Mouse (Mus musculus): Measurements from ENCODE around the gene Ensa.

DNA sequence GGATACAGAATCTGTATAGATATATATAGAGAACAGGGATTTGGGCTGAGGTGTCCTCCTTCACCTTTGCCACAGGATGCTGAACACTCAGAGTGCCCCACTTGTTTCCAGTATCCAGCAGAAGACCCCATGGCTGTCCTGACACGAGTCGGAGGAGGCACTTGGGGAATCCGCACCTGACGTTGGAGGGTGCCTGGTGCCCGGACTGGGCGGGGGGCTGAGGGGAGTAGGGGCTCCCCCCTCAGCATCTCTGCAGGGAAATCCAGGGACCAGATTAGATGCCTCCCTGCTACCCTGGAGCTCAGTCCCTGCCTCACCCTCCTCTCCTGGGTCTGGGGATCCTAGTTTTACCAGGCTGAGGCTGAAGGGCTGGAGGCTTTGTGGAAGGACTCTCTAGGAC, 55.9 kb downstream of the Ensa start:
- TF ChIP-seq CTCF (IDR thresholded peaks at IDR 0.05; ENCODE audit: low read depth) (no peak), EP300 (IDR thresholded peaks at IDR 0.05; ENCODE audit: low read depth) (no peak)

Measured in heart, postnatal 0 days (tissue).